8 mouse cellular contexts compared by ENCODE assay signal in genomic region chr7:29982931-29983330, GRCm38 (mm10). TPM values are rescaled to one million over a fixed set of nuclear protein-coding genes. Genes with fewer than 3 reads are reported as not detected.
DNase-seq lines count a peak whose midpoint lies in the region; ATAC-seq lines count a peak whose summit lies in the region.

No protein-coding gene starts in this region.

- H3K4me2 ChIP-seq in forebrain, embryonic 11.5 days (ENCODE audit: low read depth, low read length, severe bottlenecking): peak overlapping the region; percentile 49
- peak overlapping the region; percentile 73 for H3K4me2 ChIP-seq in stomach, embryonic 16.5 days (ENCODE audit: low read depth, low read length)

- no peaks in the 10 kb centered on the region for H3K9me3 ChIP-seq in forebrain, embryonic 11.5 days (ENCODE audit: control insufficient read depth, low read length)
- 0 out of 2 replicates have a peak, but pooled peaks cover 3% of the 10 kb centered on the region for H3K9me3 ChIP-seq in stomach, embryonic 16.5 days (replicated peaks; ENCODE audit: control insufficient read depth, low read length)

- no peaks in the 10 kb centered on the region; the same call in 1 of the 2 replicates for H3K36me3 ChIP-seq in forebrain, embryonic 11.5 days (ENCODE audit: control insufficient read depth, insufficient read depth, low read length)
- 0 out of 2 replicates have a peak, but pooled peaks cover 15% of the 10 kb centered on the region for H3K36me3 ChIP-seq in stomach, embryonic 16.5 days (ENCODE audit: control insufficient read depth, insufficient read depth, low read length)

- DNase-seq in lung, adult 18-20 months: peak; percentile 11 to 23
- DNase-seq in lung, postnatal 25 days (ENCODE audit: low spot score): no peak
- peak; percentile 94 for DNase-seq in ZHBTc4 (ENCODE audit: low read depth, low spot score)
- DNase-seq in forebrain, embryonic 11.5 days (ENCODE audit: low spot score): no peak
- peak; percentile 24 for DNase-seq in kidney, adult 9 months
- peak; percentile 22 for DNase-seq in lung, postnatal 36 days
- DNase-seq in urinary bladder, postnatal 14 days (ENCODE audit: low spot score): no peak

- H3K9ac ChIP-seq in forebrain, embryonic 11.5 days (ENCODE audit: low read length): peak overlapping the region; percentile 86
- H3K9ac ChIP-seq in stomach, embryonic 16.5 days (ENCODE audit: low read length): peak overlapping the region; percentile 95

- ATAC-seq in forebrain, embryonic 11.5 days (replicated peaks; ENCODE audit: low FRiP score): peak; percentile 13; the same call in 1 of the 2 replicates
- no peak for ATAC-seq in stomach, embryonic 16.5 days (ENCODE audit: insufficient read depth, low FRiP score)

- peak overlapping the region; percentile 91; the same call in 1 of the 2 replicates for H3K27ac ChIP-seq in forebrain, embryonic 11.5 days (ENCODE audit: low read depth, low read length)
- peak overlapping the region; percentile 98 for H3K27ac ChIP-seq in stomach, embryonic 16.5 days (ENCODE audit: low read length)

- 25% methylated on average over 6 of the region's 6 CpGs for WGBS in forebrain, embryonic 11.5 days
- 36% methylated on average over 6 of the region's 6 CpGs for WGBS in stomach, embryonic 16.5 days

- H3K27me3 ChIP-seq in forebrain, embryonic 11.5 days (ENCODE audit: control insufficient read depth, insufficient read depth, low read length): no peaks in the 10 kb centered on the region
- no peaks in the 10 kb centered on the region for H3K27me3 ChIP-seq in stomach, embryonic 16.5 days (ENCODE audit: control insufficient read depth, insufficient read depth, low read length)

- H3K4me3 ChIP-seq in forebrain, embryonic 11.5 days (ENCODE audit: low read depth, low read length): peak overlapping the region; percentile 84
- H3K4me3 ChIP-seq in stomach, embryonic 16.5 days (replicated peaks; ENCODE audit: low read length): peak overlapping the region; percentile 93

- H3K4me1 ChIP-seq in forebrain, embryonic 11.5 days (replicated peaks; ENCODE audit: control insufficient read depth, insufficient read depth, low read length): 0 out of 2 replicates have a peak, but pooled peaks cover 5% of the 10 kb centered on the region
- H3K4me1 ChIP-seq in stomach, embryonic 16.5 days (ENCODE audit: control insufficient read depth, insufficient read depth, low read length): peaks cover 18% of the 10 kb centered on the region

RNA-seq across cellular contexts. Expression of gene Zfp568, which starts 0.8 kb away (rescaled TPM):
- polyA plus RNA-seq in forebrain, embryonic 11.5 days (2014; fragmentation: Nextera tagmentation; extraction: Ambion mirVana): 13.6 and 15.3 TPM in 2 replicates
- polyA plus RNA-seq in stomach, embryonic 16.5 days (2015; fragmentation: Nextera tagmentation; extraction: Ambion mirVana): 14.0 and 14.9 TPM in 2 replicates

RNA-seq across cellular contexts. Expression of gene Zfp74, which starts 29.0 kb away (rescaled TPM):
- polyA plus RNA-seq in forebrain, embryonic 11.5 days (2014; fragmentation: Nextera tagmentation; extraction: Ambion mirVana): 13.1 and 13.2 TPM in 2 replicates
- polyA plus RNA-seq in stomach, embryonic 16.5 days (2015; fragmentation: Nextera tagmentation; extraction: Ambion mirVana): 8.1 and 8.8 TPM in 2 replicates

Comparison
In these comparisons a context has a peak if more than half of its experiments do, and no peak if none do; other contexts are left out.
1. DNase-seq: peak in lung, adult 18-20 months (2 of 2), ZHBTc4 (single experiment), kidney, adult 9 months (single experiment) and lung, postnatal 36 days (single experiment); none in lung, postnatal 25 days (single experiment), forebrain, embryonic 11.5 days (single experiment) and urinary bladder, postnatal 14 days (single experiment).